Mouse (Mus musculus) T-cell, adult 2 months (primary cell): ENCODE measurements around the gene Ebf1.

Experiments
- DNase-seq: peaks from one replicate; pipeline ENCODE4 v3.0.0; 2022; ENCODE audit warnings: low spot score

Gene Ebf1

DNA sequence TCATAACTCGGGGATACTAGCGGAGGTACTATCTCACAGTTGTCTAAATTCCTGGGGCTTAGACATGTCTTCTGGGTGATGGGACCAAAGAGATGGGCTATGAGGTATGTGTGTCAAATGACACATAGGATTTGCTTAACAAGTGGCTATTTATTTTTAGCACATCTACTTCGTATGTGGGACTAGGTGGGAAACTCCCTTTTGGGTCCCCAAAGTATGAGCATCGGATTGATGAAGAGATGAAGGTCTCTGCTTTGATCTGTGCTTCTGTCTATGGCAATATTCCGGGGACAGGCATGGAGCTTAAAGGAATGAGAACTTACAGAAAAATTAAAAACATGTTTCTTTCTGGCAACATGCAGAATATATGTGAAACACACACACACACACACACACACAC is 44.8 kb downstream of the Ebf1 start:
- DNase-seq, result no peak

DNA sequence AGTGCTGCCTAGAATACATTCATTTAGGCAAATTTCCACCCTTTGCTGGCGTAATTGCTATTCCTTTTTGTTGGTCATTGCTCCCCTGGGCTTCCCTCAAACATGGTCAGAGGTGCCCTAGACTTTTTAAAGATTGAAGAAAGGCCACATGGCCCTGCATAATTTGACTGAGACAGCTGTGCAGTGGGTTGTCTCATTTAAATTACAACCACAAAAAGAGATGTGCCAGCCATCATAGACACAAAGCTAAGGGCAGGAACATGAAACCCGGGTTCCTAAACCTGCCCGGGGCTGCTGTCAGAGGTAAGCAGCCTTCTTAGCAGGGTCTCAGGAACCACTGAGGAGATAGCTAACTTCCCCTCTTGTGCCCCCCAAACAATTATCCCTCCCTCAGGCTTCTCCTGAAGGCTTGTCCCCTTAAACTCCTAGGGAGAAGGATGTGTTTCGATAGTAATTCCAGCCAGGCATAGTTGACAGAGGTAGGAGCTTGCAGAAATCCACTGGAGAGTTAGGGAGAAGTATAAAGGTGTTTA is 46.6 kb downstream of the Ebf1 start:
- no peak for DNase-seq

DNA sequence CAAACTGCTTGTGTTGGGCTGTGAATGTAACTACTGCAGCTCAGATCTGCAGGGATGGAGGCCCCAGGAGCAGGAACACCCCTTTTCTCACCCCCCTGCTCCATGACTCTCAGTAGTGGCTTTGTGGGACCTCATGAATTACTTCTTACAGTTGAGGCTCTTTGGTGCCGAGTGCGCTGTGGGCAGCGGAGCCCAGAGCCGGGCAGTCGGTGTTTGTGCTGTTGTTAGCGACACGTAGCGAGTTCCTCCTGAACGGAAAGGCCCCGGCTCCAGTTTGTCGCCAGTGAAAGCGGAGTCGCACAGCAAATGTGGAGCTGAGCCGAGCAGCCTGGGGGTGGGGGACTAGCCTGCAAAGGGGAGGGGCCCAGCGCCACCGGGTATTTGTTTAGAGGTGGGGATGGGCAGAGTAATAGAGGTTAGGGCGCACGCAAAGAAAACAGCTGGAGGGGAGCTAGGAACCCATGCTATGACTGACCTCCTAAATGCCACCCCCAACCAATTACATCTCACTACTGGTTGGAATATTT is 48.1 kb downstream of the Ebf1 start:
- DNase-seq, result no peak

DNA sequence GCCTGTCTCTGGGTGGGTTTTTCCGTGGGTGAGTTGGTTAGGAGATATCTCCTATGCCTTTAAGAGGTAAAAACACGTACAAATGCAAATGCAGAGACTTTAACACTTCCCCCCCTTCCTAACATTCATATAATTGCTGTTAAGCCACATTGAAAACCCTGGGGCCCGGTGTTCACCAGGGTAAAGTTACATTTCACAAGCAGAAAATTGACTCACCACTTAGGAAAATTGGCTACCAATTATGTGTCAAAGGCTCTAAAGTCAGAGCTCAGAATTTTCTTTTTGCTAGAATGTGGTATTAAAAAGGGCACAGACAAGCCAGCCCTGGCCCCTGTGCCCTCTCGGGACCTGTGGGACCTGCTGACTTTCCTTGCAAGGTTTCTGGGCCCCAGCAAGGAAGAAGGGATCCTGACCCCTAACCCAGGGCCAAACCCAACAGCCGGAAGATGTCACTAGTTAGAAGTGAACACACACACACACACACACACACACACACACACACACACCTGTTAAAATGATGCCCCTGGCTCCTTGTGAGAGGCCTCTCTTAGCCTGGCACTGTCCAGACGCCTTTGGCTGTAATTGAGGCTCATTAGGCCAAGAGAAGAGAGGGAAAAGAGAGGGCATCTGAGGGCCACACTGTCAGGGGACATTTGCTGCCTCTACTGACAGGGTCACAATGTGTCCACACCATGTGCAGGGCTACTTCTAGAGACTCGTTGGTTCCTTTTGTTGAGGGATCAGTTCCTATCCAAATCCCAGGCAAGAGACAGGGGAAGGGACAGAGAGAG is 48.8 kb downstream of the Ebf1 start:
- DNase-seq, result no peak

DNA sequence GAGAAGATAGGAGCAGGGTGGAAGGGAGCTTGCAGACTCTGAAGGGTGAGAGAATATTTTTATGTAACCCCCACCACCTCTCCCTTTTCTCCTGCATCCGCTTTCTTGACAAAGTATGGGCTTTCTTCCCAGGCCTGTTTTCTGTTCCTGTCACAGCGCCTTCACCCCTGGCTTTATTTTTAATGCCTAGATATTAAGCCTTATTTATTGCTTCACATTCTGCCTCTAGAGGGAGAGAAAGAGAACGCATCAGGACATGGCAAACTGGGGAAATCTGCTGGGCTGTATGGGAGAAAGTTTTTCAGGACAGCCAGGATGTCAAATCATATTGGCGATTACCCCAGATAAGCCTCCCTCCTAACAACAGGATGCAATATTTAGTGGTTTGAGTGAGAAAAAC is 49.6 kb downstream of the Ebf1 start:
- no peak for DNase-seq

DNA sequence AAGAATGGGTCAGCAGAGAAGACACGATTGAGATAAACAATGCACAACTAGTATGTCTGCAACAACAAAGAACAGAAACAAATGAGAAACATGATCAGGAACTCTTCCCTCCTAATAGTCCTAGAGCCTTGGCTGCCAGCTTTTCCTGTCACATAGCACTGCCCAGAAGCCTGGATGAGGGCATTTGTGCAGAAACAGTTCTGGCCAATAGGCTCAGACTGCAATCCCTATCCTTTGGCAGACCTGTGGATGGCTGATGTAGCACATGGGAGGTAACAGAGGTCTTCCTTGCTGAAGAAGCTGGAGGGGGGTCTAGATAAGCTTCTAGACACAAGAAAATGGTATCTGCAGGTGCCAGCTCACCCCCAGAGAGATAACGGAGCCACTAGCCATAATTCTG is 64.2 kb downstream of the Ebf1 start:
- DNase-seq, result no peak

DNA sequence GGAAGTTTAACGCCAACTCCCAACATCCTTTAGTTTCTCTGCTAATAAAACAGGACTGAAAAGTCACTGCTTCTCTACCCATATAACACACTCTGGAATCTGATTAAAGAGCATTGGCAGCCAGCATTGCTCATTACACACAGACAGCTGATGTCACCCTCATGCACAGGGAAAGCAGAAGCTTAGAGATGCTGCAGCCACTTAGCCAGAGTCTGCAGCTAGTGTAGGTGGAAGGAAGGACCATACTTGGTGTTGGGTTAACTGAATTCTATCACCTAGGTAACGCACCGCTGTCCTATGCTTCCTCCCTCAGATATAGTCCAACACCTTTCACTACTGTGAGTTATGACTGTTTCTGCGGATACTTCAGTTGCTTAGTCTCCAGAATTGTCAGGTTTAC is 64.9 kb downstream of the Ebf1 start:
- no peak for DNase-seq

DNA sequence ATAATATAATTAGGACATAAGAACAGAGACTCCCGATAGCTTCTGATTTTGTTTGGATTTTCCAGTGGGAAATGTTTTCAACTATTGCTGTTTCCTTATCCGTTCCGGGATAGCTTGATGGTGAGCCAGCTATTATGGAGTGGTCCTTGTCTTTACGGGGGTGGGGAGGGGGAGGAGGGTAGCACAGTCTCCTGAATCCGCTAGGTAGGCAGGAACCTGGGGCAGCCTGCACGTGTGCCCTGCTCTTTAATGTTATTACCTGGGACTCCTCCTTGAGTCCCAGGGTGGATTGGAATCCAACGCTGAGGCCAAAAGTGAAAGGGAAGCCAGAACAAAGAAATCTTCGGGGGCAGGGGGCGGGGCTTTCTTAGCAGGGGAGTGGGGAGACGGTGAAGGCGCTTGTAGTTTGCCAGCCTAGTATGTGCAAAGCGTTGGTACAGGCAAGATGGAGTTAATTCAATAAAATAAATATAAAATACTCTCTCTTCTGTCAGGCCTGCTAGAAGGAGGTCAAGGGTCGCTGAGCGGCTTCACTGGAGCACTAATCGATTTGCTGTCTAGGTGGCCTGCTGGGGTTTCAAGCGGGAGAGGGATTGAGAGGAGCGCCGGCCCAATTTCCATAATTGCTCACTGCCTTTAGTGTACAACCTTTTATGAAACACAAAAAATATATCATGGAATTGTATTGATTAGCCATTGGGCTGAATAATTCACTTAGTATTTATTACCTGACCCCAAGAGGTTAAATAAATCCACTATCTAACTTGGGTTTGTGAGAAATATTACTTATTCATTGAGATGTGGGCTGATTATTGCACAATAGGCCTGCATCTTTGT is 65.8 kb downstream of the Ebf1 start:
- no peak for DNase-seq

DNA sequence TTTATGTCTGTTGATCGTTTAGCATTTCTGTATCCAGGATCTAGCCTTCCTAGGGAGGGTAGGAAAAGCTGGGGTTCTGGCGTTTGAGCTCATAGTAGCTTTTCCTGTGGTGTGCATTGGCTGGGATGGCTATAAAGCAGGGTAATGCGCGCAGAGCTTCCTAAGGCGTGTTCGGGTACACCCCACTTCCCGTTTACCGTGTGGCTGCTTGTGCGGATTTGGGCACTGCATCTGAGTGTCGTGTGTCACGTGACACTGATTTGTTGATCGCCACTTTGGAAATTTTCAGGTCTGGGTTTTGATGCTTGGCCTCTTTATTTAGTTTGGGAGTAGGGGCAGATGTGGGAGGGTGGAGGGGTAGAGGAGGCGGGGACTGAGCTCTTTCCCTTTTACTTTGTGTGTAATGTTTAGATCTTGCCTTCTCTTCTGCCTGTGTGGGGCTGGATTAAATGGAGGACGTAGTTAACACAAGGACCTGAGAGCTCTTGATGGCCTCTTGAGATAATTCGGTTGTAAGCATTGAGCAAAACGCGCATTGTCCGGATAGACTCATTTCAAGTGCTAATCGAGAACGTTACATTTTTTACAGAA is 67.5 kb downstream of the Ebf1 start:
- no peak for DNase-seq

DNA sequence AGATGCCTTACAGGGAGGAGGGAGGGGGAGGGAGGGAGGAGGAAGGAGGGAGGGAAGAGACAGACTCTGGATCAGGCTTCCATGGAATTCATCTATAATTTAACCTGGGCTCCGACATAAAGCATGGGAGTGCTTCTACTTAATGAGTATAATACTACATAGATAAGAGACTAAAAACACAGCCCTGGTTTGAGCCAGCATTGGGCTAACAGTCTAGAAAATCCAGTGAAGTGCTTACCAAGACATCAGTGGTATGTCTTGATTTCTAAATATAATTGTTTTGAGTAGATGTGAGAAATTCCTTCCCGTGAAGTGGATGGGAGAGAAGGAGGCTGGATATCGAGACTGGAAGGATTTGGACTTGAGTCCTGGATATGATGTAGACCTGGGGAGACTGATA is 68.0 kb downstream of the Ebf1 start:
- DNase-seq, result no peak

DNA sequence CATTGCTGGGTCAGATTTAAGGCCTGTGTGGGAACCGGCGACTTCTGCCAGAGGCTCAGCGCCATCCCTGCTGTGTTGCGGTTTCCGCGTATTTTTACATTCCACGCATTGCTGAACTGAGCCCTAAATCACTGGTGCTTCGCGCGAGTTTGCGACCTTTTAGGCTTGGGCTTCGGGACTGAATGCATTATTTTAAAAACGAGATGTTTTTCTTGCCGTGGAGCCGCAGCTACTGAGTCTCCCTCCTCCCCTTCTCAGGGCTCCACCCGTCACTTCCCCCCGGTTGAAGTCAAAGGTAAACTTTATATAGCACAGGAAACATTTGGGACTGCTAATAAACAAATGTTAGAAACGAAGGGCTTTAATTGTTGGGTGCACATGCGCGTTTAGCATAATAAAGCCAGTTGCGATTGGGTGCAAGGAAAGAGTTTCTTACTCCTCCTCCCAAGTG is 68.8 kb downstream of the Ebf1 start:
- DNase-seq, result no peak

DNA sequence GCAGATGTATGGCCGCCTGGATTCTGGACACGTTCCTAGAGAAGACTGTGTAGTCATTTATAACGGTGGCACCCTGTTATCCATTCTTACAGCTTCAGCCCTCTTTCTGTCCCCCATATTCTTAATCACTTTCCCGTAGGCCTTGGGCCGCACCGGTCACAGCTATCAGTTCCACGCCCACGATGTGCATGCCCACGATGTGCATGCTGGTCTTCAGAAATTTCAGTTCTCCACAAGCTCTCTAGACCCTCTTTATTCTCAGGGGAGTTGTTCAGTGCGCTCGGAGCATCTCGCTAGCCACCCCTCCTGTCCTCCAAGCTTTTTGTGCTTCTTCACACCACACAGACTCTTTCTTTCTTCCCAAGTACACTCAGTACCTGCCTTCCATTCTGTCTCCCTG is 69.3 kb downstream of the Ebf1 start:
- DNase-seq, result no peak

DNA sequence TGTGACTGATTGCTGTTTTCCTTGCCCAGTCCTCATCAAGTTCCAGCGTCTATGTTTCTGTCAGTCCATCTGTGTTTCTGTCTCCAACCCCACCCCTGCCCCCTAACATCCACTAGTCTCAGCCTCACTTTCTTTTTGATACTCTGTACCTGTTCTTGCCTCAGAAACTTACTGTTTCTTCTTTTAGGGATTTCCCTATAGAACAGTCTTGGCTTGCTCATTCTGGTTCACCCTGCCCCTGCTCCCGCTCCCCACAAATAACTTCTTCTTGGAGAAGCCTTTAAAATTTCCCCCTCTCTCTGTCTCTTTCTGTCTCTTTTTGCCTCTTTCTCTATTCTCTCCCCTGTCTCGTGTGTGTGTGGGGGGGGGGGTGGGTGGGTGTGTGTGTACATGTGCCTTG is 71.4 kb downstream of the Ebf1 start:
- DNase-seq, result no peak

DNA sequence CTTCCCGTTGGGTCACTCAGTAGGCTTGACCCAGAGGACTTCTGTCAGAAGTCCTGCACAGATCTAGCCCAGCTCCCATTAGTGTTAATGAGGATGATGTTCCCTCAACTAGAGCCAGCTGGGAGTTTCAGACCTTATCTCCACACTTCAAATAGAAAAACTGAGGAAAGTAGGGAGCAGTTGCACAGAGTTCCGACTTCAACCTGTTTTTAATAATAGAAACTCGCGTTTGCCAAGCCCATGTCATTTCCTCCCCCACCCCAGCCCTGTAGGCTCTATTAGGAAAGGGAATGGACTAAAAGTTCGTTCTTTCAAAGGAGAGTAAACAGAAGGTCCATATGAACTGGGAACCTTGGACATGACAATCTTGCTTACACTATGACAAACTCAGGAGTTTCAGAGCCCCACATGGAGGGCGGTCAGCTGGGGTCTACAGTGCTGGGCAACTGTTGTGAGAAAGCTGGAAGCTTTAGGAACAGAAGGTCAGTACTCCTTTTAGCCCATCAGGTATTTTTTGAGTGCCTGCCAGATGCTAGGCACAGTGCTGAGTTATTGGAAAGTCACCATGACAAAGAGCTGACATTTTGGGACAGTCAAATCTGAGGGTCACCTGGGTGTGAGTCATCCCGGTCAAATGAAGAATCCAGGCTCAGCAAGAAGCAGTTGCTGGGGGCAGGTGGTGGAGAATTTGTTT is 72.6 kb downstream of the Ebf1 start:
- DNase-seq, result no peak

DNA sequence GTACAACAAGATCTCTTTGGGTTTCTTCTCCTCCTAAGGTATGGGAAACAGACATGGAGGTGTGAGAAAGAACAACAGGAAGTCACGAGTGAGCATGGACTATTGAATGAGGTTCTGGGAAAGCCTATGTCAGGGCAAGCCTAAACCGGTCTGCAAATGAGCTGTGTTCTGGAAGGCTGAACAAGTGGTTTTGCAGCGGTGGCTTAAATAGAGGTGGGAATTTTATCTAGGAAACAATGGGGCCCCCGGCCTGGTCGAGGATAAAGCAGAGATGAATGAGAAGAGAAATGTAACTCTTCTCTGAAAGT is 73.1 kb downstream of the Ebf1 start:
- DNase-seq, result no peak

DNA sequence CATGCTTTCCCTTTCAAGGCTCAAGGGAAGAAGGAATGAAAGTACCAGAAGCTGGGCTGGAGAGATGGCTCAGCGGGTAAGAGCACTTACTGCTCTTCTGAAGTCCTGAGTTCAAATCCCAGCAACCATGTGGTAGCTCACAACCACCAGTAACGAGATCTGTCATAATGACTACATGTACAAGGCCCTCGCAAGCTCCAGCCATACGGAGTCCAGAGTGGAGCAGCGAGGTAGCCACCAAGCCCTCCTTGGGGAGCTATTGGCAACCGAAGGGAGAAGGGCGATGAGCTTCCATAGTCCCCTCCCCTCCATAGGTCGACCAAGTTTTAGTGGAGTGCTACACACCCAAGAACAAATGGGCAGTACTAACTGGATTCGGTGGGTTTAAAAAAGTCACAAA is 78.3 kb downstream of the Ebf1 start:
- DNase-seq, result no peak

DNA sequence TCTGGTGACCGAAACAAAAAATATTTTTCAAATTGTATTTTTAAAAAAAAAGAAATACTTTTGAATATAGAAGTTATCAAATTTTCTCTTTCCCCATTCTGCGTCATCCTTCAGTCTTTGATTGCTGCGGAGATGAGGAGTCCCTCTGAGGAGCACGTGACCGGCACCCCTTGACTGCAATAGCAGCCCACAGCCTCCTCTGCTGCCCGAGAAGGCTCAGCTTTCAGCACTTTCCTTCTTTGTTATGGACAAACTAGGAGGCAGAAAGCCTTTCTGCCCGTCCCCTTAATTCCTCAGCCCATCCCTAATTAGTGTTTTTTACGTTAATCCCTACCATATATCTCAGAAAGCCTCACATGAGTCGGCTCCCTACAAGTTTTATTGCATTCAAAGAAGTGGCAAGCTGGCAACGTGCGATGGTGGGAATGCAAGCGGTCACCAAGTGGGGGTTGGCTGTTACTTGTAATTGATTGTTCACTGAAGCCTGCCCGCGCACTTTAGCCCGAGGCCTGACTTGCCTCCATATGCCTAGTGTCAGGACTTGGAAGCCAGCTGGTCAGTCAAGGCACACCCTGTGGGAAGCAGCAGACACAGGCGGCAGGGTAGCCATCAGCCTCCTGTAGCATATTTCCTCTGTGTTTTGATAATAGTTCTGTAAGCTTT is 79.6 kb downstream of the Ebf1 start:
- no peak for DNase-seq

DNA sequence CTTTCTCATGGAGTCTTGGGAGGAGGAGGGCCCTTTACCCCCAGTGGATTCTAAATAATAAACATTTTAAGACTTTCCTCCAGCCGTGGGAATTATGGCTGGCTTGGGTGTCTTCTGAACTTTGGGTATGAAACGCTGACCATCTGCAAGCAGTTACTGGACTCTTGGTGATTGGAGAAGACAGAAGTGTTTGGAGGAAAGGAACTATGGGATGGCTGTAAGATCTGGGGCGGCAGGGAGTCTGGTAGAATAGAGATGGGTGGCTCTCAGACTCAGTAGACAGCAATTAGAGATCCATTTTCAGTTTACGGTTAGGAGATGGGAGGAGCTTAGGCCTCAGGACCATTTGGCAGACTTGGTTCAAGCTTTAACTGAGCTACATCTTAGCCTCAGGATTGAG is 83.1 kb downstream of the Ebf1 start:
- DNase-seq, result no peak

DNA sequence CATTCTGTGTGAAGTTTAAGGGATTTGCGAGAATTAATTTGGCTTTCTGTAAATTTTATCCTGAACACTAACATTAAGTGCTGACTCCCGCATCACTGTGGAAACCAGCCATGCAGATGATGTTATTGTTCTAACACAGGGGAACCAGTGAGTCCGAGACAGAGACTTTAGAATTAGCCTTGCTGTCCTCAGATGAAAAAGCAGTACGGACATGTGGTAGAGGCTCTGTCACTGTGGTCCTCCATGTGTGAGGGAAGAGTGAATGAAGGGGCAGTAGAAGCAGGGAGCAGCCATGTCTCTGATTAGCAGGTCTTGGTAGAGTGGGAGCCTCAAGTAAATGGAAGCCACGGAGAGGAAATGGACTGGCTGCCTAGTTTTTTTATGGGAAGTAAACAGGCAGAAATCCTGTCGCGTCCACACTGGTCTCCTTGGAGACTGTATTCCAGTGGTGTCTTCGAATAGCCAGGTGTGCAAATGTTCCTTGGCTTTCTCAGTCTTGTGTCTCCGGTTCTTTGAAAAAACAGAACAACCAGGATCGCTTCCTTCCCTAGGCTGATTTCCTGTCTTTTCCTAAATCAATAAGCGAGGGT is 84.2 kb downstream of the Ebf1 start:
- DNase-seq, result no peak

DNA sequence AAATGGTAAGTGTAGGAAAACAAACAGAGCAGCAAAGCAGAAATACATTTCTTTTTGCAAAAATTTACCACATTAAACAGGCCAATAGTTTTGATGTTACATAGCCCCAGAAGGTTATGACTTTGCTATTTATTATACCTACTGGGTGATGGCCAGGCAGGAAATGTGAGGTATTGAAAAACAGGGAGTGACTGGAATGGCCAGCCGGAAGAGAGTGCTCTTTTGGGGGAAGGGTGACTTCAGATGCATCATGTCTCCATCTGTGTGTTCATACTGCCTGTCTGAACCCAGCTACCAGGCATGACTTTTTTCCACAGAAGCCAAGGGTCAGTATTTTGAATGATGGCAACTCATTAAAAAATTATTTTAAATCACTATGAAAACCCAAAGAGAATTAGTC is 84.7 kb downstream of the Ebf1 start:
- no peak for DNase-seq
